Mouse (Mus musculus): ENCODE results near the gene Fam199x.

DNA sequence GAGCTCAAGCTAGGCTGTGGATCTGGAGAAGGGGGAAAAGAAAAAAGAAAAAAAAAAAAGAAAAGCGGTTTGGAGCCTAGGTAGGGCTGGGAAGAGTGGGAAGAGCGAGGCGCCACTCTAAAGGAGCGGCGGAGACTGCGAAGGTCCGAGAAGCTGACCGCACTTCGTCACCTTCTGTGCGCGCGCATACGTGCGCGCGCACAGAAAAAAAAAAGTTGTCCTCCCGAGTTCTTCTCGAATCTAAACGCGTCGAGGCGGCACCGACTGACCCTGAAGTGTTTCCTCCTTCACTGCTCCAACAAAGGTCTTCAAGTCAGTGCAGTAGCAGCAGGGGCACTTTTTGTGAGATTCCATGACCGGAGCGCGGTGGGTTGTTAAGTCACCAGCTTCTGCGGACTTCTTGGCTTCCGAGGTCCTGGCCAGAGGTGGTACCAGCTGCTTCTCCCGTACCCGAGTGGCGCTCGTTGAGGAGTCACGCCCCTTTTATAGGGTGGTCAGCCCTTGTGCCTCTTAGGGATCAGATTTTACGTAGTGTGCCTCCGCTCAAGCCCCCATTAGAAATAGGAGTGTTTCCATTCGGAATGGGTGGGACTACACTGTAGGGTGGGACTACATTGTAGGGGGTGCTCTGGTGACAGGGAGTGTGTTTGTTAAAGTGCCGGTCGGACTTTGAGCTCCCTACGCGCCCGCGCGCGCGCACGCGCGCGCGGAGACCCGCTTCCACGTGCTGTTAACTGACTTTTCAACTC is 70.5 kb downstream of the Fam199x start:
- TF ChIP-seq CTCF (IDR thresholded peaks at IDR 0.05) (no peak), EP300 (IDR thresholded peaks at IDR 0.05) (no peak)
